Comparison of ENCODE assay signal across 15 mouse cellular contexts in genomic region chr9:44017846-44018245, GRCm38 (mm10). TPM values are rescaled to one million over a fixed set of nuclear protein-coding genes. Genes with fewer than 3 reads are reported as not detected.
"Had no signal": no experiment of that assay in that cellular context is flagged by ENCODE, and none has a peak within 500 bp of the region (broad histone marks: within the 10 kb centered on the region; RNA-seq: fewer than 3 reads in every experiment).

No protein-coding gene starts in this region.

- ATAC-seq: liver, embryonic 12.5 days had no signal

- DNase-seq: kidney, adult 18-20 months; kidney, postnatal 14 days; layer of hippocampus, adult 9-11 months; layer of hippocampus, postnatal 36 days; lung, embryonic 14.5 days; lung, postnatal 10 days; lung, postnatal 4 days; midbrain, embryonic 14.5 days; right cerebral cortex, postnatal 14 days had no signal

- H3K36me3 ChIP-seq: kidney, embryonic 15.5 days; limb, embryonic 15.5 days; liver, embryonic 12.5 days; midbrain, embryonic 10.5 days; neural tube, embryonic 13.5 days had no signal

- H3K27ac ChIP-seq: kidney, embryonic 15.5 days; limb, embryonic 15.5 days; liver, embryonic 12.5 days; midbrain, embryonic 10.5 days; neural tube, embryonic 13.5 days; stomach, postnatal 0 days had no signal

- H3K4me1 ChIP-seq: limb, embryonic 15.5 days; liver, embryonic 12.5 days; midbrain, embryonic 10.5 days had no signal

- H3K27me3 ChIP-seq: kidney, embryonic 15.5 days; limb, embryonic 15.5 days; liver, embryonic 12.5 days; neural tube, embryonic 13.5 days had no signal

- H3K9ac ChIP-seq: kidney, embryonic 15.5 days; limb, embryonic 15.5 days; liver, embryonic 12.5 days; lung, embryonic 14.5 days; neural tube, embryonic 13.5 days had no signal

- H3K4me3 ChIP-seq: kidney, embryonic 15.5 days; limb, embryonic 15.5 days; liver, embryonic 12.5 days; midbrain, embryonic 10.5 days; neural tube, embryonic 13.5 days had no signal

RNA-seq across cellular contexts. Expression of gene Thy1, which starts 25.3 kb away (rescaled TPM):
- polyA plus RNA-seq: midbrain, embryonic 10.5 days had no signal
